Mouse (Mus musculus): ENCODE measurements at regions not wholly inside any gene's neighbourhood (a gene's known extent, or its start where the extent isn't known, plus 50 kb on each side); places are given as distances from the start of the nearest gene placed in this dataset.
"Not testable (repeated sequence)": the region's sequence is repeated elsewhere in the genome, so short reads cannot be mapped to it uniquely, and the experiment has no call there.

- Histone ChIP-seq H3K9me3 (ENCODE audit: control insufficient read depth, low read length) (no peaks in the 10 kb centered on the region), H3K4me1 (ENCODE audit: control insufficient read depth, insufficient read depth, low read length) (no peaks in the 10 kb centered on the region), H3K27ac (replicated peaks; ENCODE audit: low read depth, low read length) (no peak overlapping the region), H3K36me3 (ENCODE audit: control insufficient read depth, insufficient read depth, low read length) (no peaks in the 10 kb centered on the region), H3K27me3 (ENCODE audit: control insufficient read depth, insufficient read depth, low read length) (no peaks in the 10 kb centered on the region), H3K9ac (replicated peaks; ENCODE audit: low read length) (no peak overlapping the region), H3K4me2 (ENCODE audit: low read length) (no peak overlapping the region), H3K4me3 (replicated peaks; ENCODE audit: low read depth, low read length) (no peak overlapping the region)
- ATAC-seq (ENCODE audit: low FRiP score, low TSS enrichment) (no peak), DNase-seq (no peak)
- 82% methylated on average over 2 of the region's 2 CpGs for WGBS
Observed at GRCm38 (mm10) chr11:24317989-24318735, 240.3 kb downstream of the Bcl11a start.

GRCm38 (mm10) chr11:24319222-24319621, 241.4 kb downstream of the Bcl11a start:
- ATAC-seq (ENCODE audit: low FRiP score, low TSS enrichment): no peak

GRCm38 (mm10) chr11:24322412-24322811, 244.6 kb downstream of the Bcl11a start:
- not testable (repeated sequence) for H3K27me3 ChIP-seq (ENCODE audit: control insufficient read depth, insufficient read depth, low read length); H3K4me1 ChIP-seq (ENCODE audit: control insufficient read depth, insufficient read depth, low read length); H3K4me3 ChIP-seq (replicated peaks; ENCODE audit: low read depth, low read length); H3K27ac ChIP-seq (replicated peaks; ENCODE audit: low read depth, low read length); H3K9ac ChIP-seq (replicated peaks; ENCODE audit: low read length); H3K36me3 ChIP-seq (ENCODE audit: control insufficient read depth, insufficient read depth, low read length); ATAC-seq (ENCODE audit: low FRiP score, low TSS enrichment); DNase-seq; H3K4me2 ChIP-seq (ENCODE audit: low read length); H3K9me3 ChIP-seq (ENCODE audit: control insufficient read depth, low read length)
- 94% methylated on average over 5 of the region's 5 CpGs for WGBS

More at GRCm38 (mm10) chr11:24319222-24319621, 241.4 kb downstream of the Bcl11a start:
- Histone ChIP-seq H3K27me3 (ENCODE audit: control insufficient read depth, insufficient read depth, low read length) (no peaks in the 10 kb centered on the region), H3K4me1 (ENCODE audit: control insufficient read depth, insufficient read depth, low read length) (no peaks in the 10 kb centered on the region), H3K27ac (replicated peaks; ENCODE audit: low read depth, low read length) (no peak overlapping the region), H3K9ac (replicated peaks; ENCODE audit: low read length) (no peak overlapping the region), H3K4me3 (replicated peaks; ENCODE audit: low read depth, low read length) (no peak overlapping the region), H3K9me3 (ENCODE audit: control insufficient read depth, low read length) (no peaks in the 10 kb centered on the region), H3K4me2 (ENCODE audit: low read length) (no peak overlapping the region), H3K36me3 (ENCODE audit: control insufficient read depth, insufficient read depth, low read length) (no peaks in the 10 kb centered on the region)
- WGBS: 80% methylated on average over 3 of the region's 3 CpGs
- no peak for DNase-seq

GRCm38 (mm10) chr11:24328481-24328880, 250.6 kb downstream of the Bcl11a start:
- Histone ChIP-seq H3K27ac (replicated peaks; ENCODE audit: low read depth, low read length) (no peak overlapping the region), H3K36me3 (ENCODE audit: control insufficient read depth, insufficient read depth, low read length) (no peaks in the 10 kb centered on the region), H3K27me3 (ENCODE audit: control insufficient read depth, insufficient read depth, low read length) (no peaks in the 10 kb centered on the region), H3K9ac (replicated peaks; ENCODE audit: low read length) (no peak overlapping the region), H3K4me1 (ENCODE audit: control insufficient read depth, insufficient read depth, low read length) (no peaks in the 10 kb centered on the region), H3K9me3 (ENCODE audit: control insufficient read depth, low read length) (no peaks in the 10 kb centered on the region), H3K4me2 (ENCODE audit: low read length) (no peak overlapping the region), H3K4me3 (replicated peaks; ENCODE audit: low read depth, low read length) (no peak overlapping the region)
- ATAC-seq (ENCODE audit: low FRiP score, low TSS enrichment) (no peak), DNase-seq (no peak)
- WGBS: 59% methylated on average over 4 of the region's 4 CpGs

GRCm38 (mm10) chr11:24330366-24331124, 252.7 kb downstream of the Bcl11a start:
- H3K36me3 ChIP-seq (ENCODE audit: control insufficient read depth, insufficient read depth, low read length): no peaks in the 10 kb centered on the region
- no peaks in the 10 kb centered on the region for H3K9me3 ChIP-seq (ENCODE audit: control insufficient read depth, low read length)
- no peak overlapping the region for H3K4me2 ChIP-seq (ENCODE audit: low read length)
- ATAC-seq (ENCODE audit: low FRiP score, low TSS enrichment): no peak
- no peak overlapping the region for H3K4me3 ChIP-seq (replicated peaks; ENCODE audit: low read depth, low read length)
- H3K9ac ChIP-seq (replicated peaks; ENCODE audit: low read length): no peak overlapping the region
- no peaks in the 10 kb centered on the region for H3K4me1 ChIP-seq (ENCODE audit: control insufficient read depth, insufficient read depth, low read length)
- no peak overlapping the region for H3K27ac ChIP-seq (replicated peaks; ENCODE audit: low read depth, low read length)
- WGBS: 76% methylated on average over 10 of the region's 10 CpGs
- H3K27me3 ChIP-seq (ENCODE audit: control insufficient read depth, insufficient read depth, low read length): no peaks in the 10 kb centered on the region
- no peak for DNase-seq

- Histone ChIP-seq H3K4me2 (ENCODE audit: low read length) (no peak overlapping the region), H3K36me3 (ENCODE audit: control insufficient read depth, insufficient read depth, low read length) (no peaks in the 10 kb centered on the region), H3K9me3 (ENCODE audit: control insufficient read depth, low read length) (no peaks in the 10 kb centered on the region), H3K27me3 (ENCODE audit: control insufficient read depth, insufficient read depth, low read length) (no peaks in the 10 kb centered on the region), H3K9ac (replicated peaks; ENCODE audit: low read length) (no peak overlapping the region), H3K4me1 (ENCODE audit: control insufficient read depth, insufficient read depth, low read length) (no peaks in the 10 kb centered on the region), H3K27ac (replicated peaks; ENCODE audit: low read depth, low read length) (no peak overlapping the region), H3K4me3 (replicated peaks; ENCODE audit: low read depth, low read length) (no peak overlapping the region)
- 91% methylated on average over 3 of the region's 3 CpGs for WGBS
- ATAC-seq (ENCODE audit: low FRiP score, low TSS enrichment) (no peak), DNase-seq (no peak)
Observed at GRCm38 (mm10) chr11:24332241-24332640, 254.4 kb downstream of the Bcl11a start.

- ATAC-seq (ENCODE audit: low FRiP score, low TSS enrichment): no peak
- no peaks in the 10 kb centered on the region for H3K36me3 ChIP-seq (ENCODE audit: control insufficient read depth, insufficient read depth, low read length)
- H3K9ac ChIP-seq (replicated peaks; ENCODE audit: low read length): no peak overlapping the region
- no peaks in the 10 kb centered on the region for H3K9me3 ChIP-seq (ENCODE audit: control insufficient read depth, low read length)
- no peaks in the 10 kb centered on the region for H3K27me3 ChIP-seq (ENCODE audit: control insufficient read depth, insufficient read depth, low read length)
- H3K4me3 ChIP-seq (replicated peaks; ENCODE audit: low read depth, low read length): no peak overlapping the region
- H3K4me2 ChIP-seq (ENCODE audit: low read length): no peak overlapping the region
- WGBS: 94% methylated on average over 6 of the region's 6 CpGs
- no peak overlapping the region for H3K27ac ChIP-seq (replicated peaks; ENCODE audit: low read depth, low read length)
- no peak for DNase-seq
- no peaks in the 10 kb centered on the region for H3K4me1 ChIP-seq (ENCODE audit: control insufficient read depth, insufficient read depth, low read length)
Observed at GRCm38 (mm10) chr11:24333111-24333510, 255.3 kb downstream of the Bcl11a start.

- ATAC-seq (ENCODE audit: low FRiP score, low TSS enrichment) (no peak), DNase-seq (no peak)
- Histone ChIP-seq H3K4me1 (ENCODE audit: control insufficient read depth, insufficient read depth, low read length) (no peaks in the 10 kb centered on the region), H3K27ac (replicated peaks; ENCODE audit: low read depth, low read length) (no peak overlapping the region), H3K4me2 (ENCODE audit: low read length) (no peak overlapping the region), H3K36me3 (ENCODE audit: control insufficient read depth, insufficient read depth, low read length) (no peaks in the 10 kb centered on the region), H3K9me3 (ENCODE audit: control insufficient read depth, low read length) (no peaks in the 10 kb centered on the region), H3K9ac (replicated peaks; ENCODE audit: low read length) (no peak overlapping the region), H3K4me3 (replicated peaks; ENCODE audit: low read depth, low read length) (no peak overlapping the region), H3K27me3 (ENCODE audit: control insufficient read depth, insufficient read depth, low read length) (no peaks in the 10 kb centered on the region)
- WGBS: 93% methylated on average over 4 of the region's 4 CpGs
Observed at GRCm38 (mm10) chr11:24335256-24335655, 257.4 kb downstream of the Bcl11a start.

- Histone ChIP-seq H3K27ac (replicated peaks; ENCODE audit: low read depth, low read length) (no peak overlapping the region), H3K9ac (replicated peaks; ENCODE audit: low read length) (no peak overlapping the region), H3K4me1 (ENCODE audit: control insufficient read depth, insufficient read depth, low read length) (no peaks in the 10 kb centered on the region), H3K27me3 (ENCODE audit: control insufficient read depth, insufficient read depth, low read length) (no peaks in the 10 kb centered on the region), H3K36me3 (ENCODE audit: control insufficient read depth, insufficient read depth, low read length) (no peaks in the 10 kb centered on the region), H3K4me2 (ENCODE audit: low read length) (no peak overlapping the region), H3K4me3 (replicated peaks; ENCODE audit: low read depth, low read length) (no peak overlapping the region), H3K9me3 (ENCODE audit: control insufficient read depth, low read length) (no peaks in the 10 kb centered on the region)
- ATAC-seq (ENCODE audit: low FRiP score, low TSS enrichment): no peak
- DNase-seq: no peak
- WGBS: 90% methylated on average over 1 of the region's 1 CpGs
Observed at GRCm38 (mm10) chr11:24338111-24338510, 260.3 kb downstream of the Bcl11a start.
